Mouse (Mus musculus) stomach, embryonic 14.5 days (tissue): ENCODE results near the gene Cadps. TPM values are rescaled to one million over a fixed set of nuclear protein-coding genes. Genes with fewer than 3 reads are reported as not detected.

ENCODE experiments used
- ATAC-seq: fragments of 200-750 bp; cut with Nextera tagmentation; 2 replicates; pipeline ENCODE4 v1.8.0; 2017; ENCODE audit warnings: low read depth, moderate TSS enrichment; ENCODE audit not compliant: insufficient number of reproducible peaks, insufficient read depth, low FRiP score
- H3K27ac ChIP-seq: fragments of 300-500 bp; sonication (generic); 2 replicates; pipeline ENCODE4 v1.5.1; 2014; ENCODE audit warnings: mild to moderate bottlenecking, low read length, moderate library complexity, mixed read lengths
- H3K27me3 ChIP-seq: fragments of 300-500 bp; sonication (generic); 2 replicates; pipeline ENCODE4 v1.6.1; 2014; ENCODE audit warnings: low read length, control low read depth, mixed read lengths; ENCODE audit not compliant: control insufficient read depth, insufficient read depth
- H3K36me3 ChIP-seq: fragments of 300-500 bp; sonication (generic); 2 replicates; pipeline ENCODE4 v1.6.1; 2014; ENCODE audit warnings: mild to moderate bottlenecking, control low read depth, low read length, moderate library complexity, mixed read lengths; ENCODE audit not compliant: control insufficient read depth, insufficient read depth
- H3K4me1 ChIP-seq: fragments of 300-500 bp; sonication (generic); 2 replicates; pipeline ENCODE4 v1.6.1; 2014; ENCODE audit warnings: low read length, control low read depth, mixed read lengths; ENCODE audit not compliant: control insufficient read depth, insufficient read depth
- H3K4me2 ChIP-seq: fragments of 300-500 bp; sonication (generic); replicated peaks from 2 replicates; pipeline ENCODE4 v1.6.1; 2014; ENCODE audit warnings: low read depth, low read length, control low read depth
- H3K4me3 ChIP-seq: fragments of 300-500 bp; sonication (generic); 2 replicates; pipeline ENCODE4 v1.5.1; 2014; ENCODE audit warnings: low read depth, low read length, control low read depth
- H3K9ac ChIP-seq: fragments of 300-500 bp; sonication (generic); replicated peaks from 2 replicates; pipeline ENCODE4 v1.6.1; 2014; ENCODE audit warnings: low read depth, mild to moderate bottlenecking, control low read depth, low read length, moderate library complexity, mixed read lengths
- H3K9me3 ChIP-seq: fragments of 300-500 bp; sonication (generic); 2 replicates; pipeline ENCODE4 v1.6.1; 2016; ENCODE audit warnings: low read depth, low read length, control low read depth; ENCODE audit not compliant: control insufficient read depth
- WGBS: fragments of 180-500 bp; shearing (Covaris S2); extraction: QIAGEN DNeasy Blood & Tissue Kit; methylation state at CpG from one replicate; pipeline ENCODE4 v1.1.7; 2014; 5-methylcytosine and 5-hydroxymethylcytosine counted together
- polyA plus RNA-seq: library from polyadenylated mRNA; unstranded; fragments of >200 nt; fragmentation: Nextera tagmentation; extraction: Ambion mirVana; gene quantifications from 2 replicates; pipeline ENCODE4 v1.2.1, GENCODE M21; 2014

Cadps gene
- polyA plus RNA-seq, 1 experiment from 2014 or later = 4.8 TPM

DNA sequence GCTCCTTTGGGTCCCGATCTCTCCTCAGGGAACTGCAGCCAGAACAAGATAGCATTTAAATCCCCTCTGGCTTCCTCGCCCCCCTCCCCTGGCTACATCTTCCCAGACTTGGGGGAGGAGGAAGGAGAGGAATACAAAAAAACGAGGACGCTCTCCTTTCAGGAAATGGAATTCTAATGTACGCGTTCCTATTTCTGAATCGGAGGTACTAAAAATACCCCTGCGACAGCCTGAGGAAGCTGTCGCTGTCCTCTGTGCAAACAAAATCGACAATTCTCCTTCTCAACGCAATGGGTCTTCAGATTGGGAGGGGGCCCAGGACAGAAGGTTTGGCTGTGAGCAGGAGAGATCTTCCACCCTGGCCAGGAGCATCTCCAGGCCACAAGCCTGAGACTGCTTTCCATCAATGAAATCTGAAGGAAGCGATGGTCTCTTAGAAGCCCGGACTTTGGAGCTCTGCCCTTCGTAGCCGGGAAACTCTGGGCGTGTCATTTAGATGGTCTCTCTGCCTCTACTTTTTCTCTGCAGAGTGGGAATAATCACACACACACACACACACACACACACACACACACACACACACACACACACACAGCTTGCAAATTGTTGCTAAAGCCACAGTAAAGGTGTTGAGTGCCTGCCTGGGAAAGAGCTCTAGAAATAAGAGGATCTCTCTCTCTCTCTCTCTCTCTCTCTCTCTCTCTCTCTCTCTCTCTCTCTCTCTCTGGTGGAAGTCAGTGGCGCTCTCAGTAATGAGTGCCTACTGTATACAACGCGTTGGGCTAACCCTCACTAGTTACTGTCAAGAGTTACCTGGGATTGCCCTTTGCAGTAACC lies 482.4 kb downstream of the Cadps start:
- no peak for ATAC-seq
- Histone ChIP-seq H3K4me2 (no peak overlapping the region), H3K27me3 (peaks cover 78% of the 10 kb centered on the region), H3K4me1 (no peaks in the 10 kb centered on the region; the same call in 1 of the 2 replicates), H3K4me3 (no peak overlapping the region), H3K9me3 (no peaks in the 10 kb centered on the region), H3K36me3 (no peaks in the 10 kb centered on the region), H3K27ac (no peak overlapping the region), H3K9ac (no peak overlapping the region)
- under 1% methylated on average over 19 of the region's 19 CpGs for WGBS

DNA sequence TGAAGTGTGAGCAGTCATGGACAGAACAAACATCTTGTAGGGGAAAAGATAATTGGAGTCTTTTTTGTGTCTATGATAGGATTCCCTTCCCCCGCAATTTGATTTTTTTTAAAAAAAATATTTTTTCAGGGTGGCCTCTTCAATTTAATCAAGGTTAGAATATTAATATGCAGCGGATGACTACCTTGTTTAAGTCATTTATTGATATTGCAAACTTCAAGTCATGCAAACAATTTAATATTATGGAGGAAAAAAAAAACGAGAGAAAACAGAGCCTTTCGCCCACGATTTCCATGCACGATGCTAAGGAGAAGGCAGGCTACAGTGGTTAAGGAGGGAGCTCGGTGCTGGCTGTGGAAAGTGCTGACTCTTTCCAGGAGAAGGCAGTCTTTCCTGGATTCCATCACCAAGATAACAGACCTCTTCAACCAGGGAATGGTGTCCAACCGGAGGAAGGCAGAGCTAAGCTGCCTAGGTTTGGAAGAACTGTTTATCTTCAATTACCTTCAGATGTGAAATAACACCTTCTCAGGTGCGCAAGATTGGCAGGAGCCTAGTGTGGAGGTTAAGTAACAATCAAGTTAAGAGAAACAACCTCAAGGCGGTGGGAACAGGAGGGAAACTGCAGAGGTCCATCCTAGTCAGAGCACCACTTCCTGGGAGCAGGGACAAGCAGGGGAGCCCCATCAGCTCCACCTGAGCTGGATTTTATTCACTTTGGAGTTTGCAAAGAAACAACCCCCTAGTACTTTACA lies 483.9 kb downstream of the Cadps start:
- Histone ChIP-seq H3K4me3 (no peak overlapping the region), H3K27me3 (peaks cover 71% of the 10 kb centered on the region), H3K9ac (no peak overlapping the region), H3K4me1 (no peaks in the 10 kb centered on the region), H3K36me3 (no peaks in the 10 kb centered on the region), H3K9me3 (no peaks in the 10 kb centered on the region), H3K27ac (no peak overlapping the region), H3K4me2 (no peak overlapping the region)
- WGBS = 2% methylated on average over 10 of the region's 10 CpGs
- ATAC-seq = no peak

DNA sequence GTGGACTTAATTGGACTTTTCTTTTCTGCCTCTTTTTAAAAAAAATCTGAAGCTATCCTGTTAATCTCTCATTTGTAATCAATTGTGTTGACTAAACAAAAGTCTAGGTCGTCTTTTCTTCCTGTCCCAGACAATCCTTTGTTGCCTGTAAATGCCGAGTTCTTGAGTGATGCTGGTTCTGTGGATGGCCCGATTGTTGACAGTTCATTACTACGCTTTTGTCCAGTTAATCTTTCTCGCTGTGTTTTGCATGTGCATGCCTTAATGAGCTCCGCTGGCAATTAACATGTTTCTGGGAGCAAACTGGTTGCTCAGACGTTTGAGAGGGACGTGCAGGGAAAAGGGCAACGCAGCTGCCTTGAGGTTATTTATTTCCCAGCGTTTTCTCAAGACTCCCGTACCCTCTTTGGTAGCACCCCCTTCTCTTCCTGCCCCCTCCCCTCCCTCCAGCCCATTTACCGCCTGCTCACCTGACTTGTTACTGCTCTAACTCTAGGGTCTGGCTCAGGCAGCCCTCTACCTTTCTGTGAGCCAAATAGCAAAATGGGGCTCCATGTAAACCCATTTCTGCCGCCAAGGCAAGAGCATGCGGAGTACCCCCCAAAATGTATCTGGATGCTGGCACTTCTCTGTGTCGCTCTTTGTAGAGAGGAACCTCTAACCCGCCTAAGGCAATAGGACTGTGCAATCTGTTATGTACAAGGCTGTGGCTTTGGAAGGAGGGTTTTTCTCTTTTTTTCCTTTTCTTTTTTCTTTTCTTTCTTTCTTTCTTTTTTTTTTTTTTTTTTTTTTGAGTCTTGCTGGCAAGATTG lies 484.7 kb downstream of the Cadps start:
- WGBS = 2% methylated on average over 16 of the region's 16 CpGs
- ATAC-seq = no peak
- no peak overlapping the region for H3K4me3 ChIP-seq
- H3K27ac ChIP-seq = no peak overlapping the region
- no peaks in the 10 kb centered on the region for H3K36me3 ChIP-seq
- peaks cover 64% of the 10 kb centered on the region for H3K27me3 ChIP-seq
- no peak overlapping the region for H3K9ac ChIP-seq
- H3K9me3 ChIP-seq = no peaks in the 10 kb centered on the region
- H3K4me2 ChIP-seq = no peak overlapping the region
- no peaks in the 10 kb centered on the region for H3K4me1 ChIP-seq

DNA sequence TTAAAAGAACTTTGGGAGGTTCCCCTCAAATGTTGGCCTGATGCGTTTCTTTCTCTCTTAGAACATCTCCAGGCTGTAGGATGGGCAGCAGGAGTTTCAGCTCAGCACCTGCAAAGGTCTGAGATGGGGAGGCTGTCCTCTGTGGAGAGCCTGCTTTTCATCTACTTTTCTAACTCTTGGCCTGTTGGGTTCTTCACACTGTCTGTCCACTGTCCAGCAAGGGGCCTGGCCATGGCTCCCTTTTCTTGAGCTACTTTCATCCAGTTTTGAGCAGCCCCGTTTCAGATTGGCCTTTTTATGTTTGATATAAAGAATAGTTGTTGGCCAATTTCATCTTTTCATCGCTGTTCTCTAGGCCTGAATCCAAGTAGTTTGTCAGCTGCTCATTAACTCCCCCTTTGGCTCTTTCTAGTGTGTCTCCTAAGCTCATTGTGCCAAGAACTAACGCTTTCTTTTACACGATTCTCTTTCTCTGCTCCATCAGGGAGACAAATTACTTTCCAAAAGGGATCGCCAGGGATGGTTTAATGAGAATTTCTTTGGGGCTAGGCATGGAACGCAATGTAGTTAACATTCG lies 485.4 kb downstream of the Cadps start:
- no peak overlapping the region for H3K4me3 ChIP-seq
- 12% methylated on average over 8 of the region's 8 CpGs for WGBS
- ATAC-seq = no peak

DNA sequence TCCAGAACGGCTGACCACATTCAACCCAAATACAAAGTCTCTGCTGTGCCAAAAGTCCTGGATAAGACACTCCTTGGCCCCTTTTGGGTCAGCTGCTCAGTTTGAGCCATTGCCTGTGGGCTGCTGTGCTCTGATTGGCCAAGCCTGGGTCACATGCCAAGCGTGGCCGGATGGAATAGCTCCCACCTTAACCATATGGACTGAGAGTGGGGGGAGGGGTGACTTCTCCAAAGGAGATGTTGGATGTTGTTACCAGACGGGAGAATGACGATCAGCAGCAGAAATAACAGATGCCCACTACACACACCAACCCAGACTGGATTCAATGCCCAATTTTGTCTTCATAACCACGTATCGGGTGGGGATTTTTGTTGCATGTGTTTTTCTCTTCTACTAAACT lies 488.0 kb downstream of the Cadps start:
- H3K9me3 ChIP-seq = no peaks in the 10 kb centered on the region
- ATAC-seq = no peak
- H3K36me3 ChIP-seq = no peaks in the 10 kb centered on the region
- no peak overlapping the region for H3K27ac ChIP-seq
- H3K9ac ChIP-seq = no peak overlapping the region
- whole genome bisulfite sequencing = 37% methylated on average over 7 of the region's 7 CpGs
- H3K4me2 ChIP-seq = no peak overlapping the region
- no peaks in the 10 kb centered on the region for H3K4me1 ChIP-seq
- H3K4me3 ChIP-seq = no peak overlapping the region
- H3K27me3 ChIP-seq = peaks cover 43% of the 10 kb centered on the region

More for the DNA sequence above, 485.4 kb downstream of the Cadps start:
- no peak overlapping the region for H3K4me2 ChIP-seq
- no peaks in the 10 kb centered on the region for H3K4me1 ChIP-seq
- peaks cover 58% of the 10 kb centered on the region for H3K27me3 ChIP-seq
- H3K27ac ChIP-seq = no peak overlapping the region
- no peaks in the 10 kb centered on the region for H3K36me3 ChIP-seq
- H3K9ac ChIP-seq = no peak overlapping the region
- H3K9me3 ChIP-seq = no peaks in the 10 kb centered on the region

DNA sequence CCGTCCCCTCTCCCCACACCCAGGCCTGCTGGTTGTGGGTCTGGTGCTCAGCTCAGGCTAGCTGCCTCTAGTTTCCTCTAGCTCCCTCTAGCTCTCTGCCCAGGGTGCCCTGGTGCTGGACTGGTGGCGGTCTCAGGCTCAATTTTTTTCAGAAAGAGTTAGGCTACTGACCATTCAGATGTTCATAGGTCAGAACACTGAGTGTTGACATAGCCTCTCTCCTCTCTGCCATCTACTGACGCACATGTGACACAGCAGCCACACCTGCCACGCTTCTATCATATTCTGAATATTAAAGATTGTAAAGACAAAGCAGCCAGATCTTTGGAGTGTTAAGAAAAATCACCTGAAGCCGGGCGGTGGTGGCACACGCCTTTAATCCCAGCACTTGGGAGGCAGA lies 489.3 kb downstream of the Cadps start:
- 75% methylated on average over 7 of the region's 7 CpGs for WGBS
- no peak overlapping the region for H3K4me3 ChIP-seq
- no peaks in the 10 kb centered on the region for H3K9me3 ChIP-seq
- H3K36me3 ChIP-seq = no peaks in the 10 kb centered on the region
- no peak overlapping the region for H3K27ac ChIP-seq
- H3K4me2 ChIP-seq = no peak overlapping the region
- no peak for ATAC-seq
- H3K9ac ChIP-seq = no peak overlapping the region
- H3K4me1 ChIP-seq = no peaks in the 10 kb centered on the region
- peaks cover 33% of the 10 kb centered on the region for H3K27me3 ChIP-seq
